In genomic region chr7:84591347-84591746, GRCm38 (mm10) we compare ENCODE assay signal across 20 mouse cellular contexts. TPM values are rescaled to one million over a fixed set of nuclear protein-coding genes. Genes with fewer than 3 reads are reported as not detected.
A peak's percentile ranks its signal among the peaks of the same experiment; 100 is the strongest.
DNase-seq lines count a peak whose midpoint lies in the region.
"Had no signal": no experiment of that assay in that cellular context is flagged by ENCODE, and none has a peak within 500 bp of the region (broad histone marks: within the 10 kb centered on the region; RNA-seq: fewer than 3 reads in every experiment).

No protein-coding gene starts in this region.

- H3K4me1 ChIP-seq in heart, embryonic 10.5 days: peaks cover 7% of the 10 kb centered on the region
- H3K4me1 ChIP-seq: heart, embryonic 15.5 days had no signal

- no peaks in the 10 kb centered on the region for H3K9me3 ChIP-seq in heart, embryonic 10.5 days
- H3K9me3 ChIP-seq: embryonic facial prominence, embryonic 10.5 days; forebrain, embryonic 13.5 days; G1E; heart, embryonic 15.5 days; hindbrain, embryonic 10.5 days had no signal

- DNase-seq in heart, embryonic 10.5 days (ENCODE audit: low spot score): peak; percentile 55
- DNase-seq in heart, adult 9 months (ENCODE audit: low spot score in 2 of 2): no peak
- DNase-seq in B cell, adult 2 months: peak; percentile 16 to 28
- peak; percentile 35 for DNase-seq in induced T-regulatory cell, adult 2 months (ENCODE audit: low read depth)
- no peak for DNase-seq in spleen, adult 18-20 months
- DNase-seq in thymus, postnatal 36 days: no peak
- DNase-seq in spleen, postnatal 4 days (ENCODE audit: low spot score in 2 of 2): no peak
- DNase-seq: adrenal gland, postnatal 10 days; cerebellum, adult 11-12 months; cerebellum, adult 9-11 months; cerebellum, postnatal 36 days; forebrain, postnatal 0 days; gastrocnemius, postnatal 14 days; heart, postnatal 14 days had no signal

- no peak overlapping the region for H3K4me3 ChIP-seq in heart, embryonic 10.5 days
- H3K4me3 ChIP-seq: embryonic facial prominence, embryonic 10.5 days; forebrain, embryonic 13.5 days; heart, embryonic 15.5 days; hindbrain, embryonic 10.5 days had no signal

- H3K27me3 ChIP-seq in heart, embryonic 10.5 days (ENCODE audit: insufficient read depth, poor library complexity, severe bottlenecking): no peaks in the 10 kb centered on the region
- H3K27me3 ChIP-seq: forebrain, embryonic 13.5 days; heart, embryonic 15.5 days had no signal

- H3K36me3 ChIP-seq in heart, embryonic 10.5 days: no peaks in the 10 kb centered on the region
- H3K36me3 ChIP-seq: embryonic facial prominence, embryonic 10.5 days; G1E; heart, embryonic 15.5 days; hindbrain, embryonic 10.5 days had no signal

- WGBS in heart, embryonic 10.5 days: 83% methylated on average over 3 of the region's 3 CpGs

- H3K27ac ChIP-seq in heart, embryonic 10.5 days: no peak overlapping the region
- H3K27ac ChIP-seq: embryonic facial prominence, embryonic 10.5 days; forebrain, embryonic 13.5 days; heart, embryonic 15.5 days; hindbrain, embryonic 10.5 days; hindbrain, embryonic 14.5 days had no signal

RNA-seq across cellular contexts. Expression of gene Fah, which starts 15.2 kb away (rescaled TPM):
- 9.9 and 14.7 TPM in 2 replicates for polyA plus RNA-seq in heart, embryonic 10.5 days (2016; fragmentation: Nextera tagmentation; extraction: Ambion mirVana)

Comparison
In these comparisons a context has a peak if more than half of its experiments do, and no peak if none do; other contexts are left out.
1. DNase-seq: peak in heart, embryonic 10.5 days (single experiment), B cell, adult 2 months (2 of 2) and induced T-regulatory cell, adult 2 months (single experiment); none in heart, adult 9 months (0 of 2), spleen, adult 18-20 months (0 of 2), thymus, postnatal 36 days (0 of 2) and spleen, postnatal 4 days (0 of 2).